ENCODE assay signal across 9 mouse cellular contexts in the genomic region with DNA sequence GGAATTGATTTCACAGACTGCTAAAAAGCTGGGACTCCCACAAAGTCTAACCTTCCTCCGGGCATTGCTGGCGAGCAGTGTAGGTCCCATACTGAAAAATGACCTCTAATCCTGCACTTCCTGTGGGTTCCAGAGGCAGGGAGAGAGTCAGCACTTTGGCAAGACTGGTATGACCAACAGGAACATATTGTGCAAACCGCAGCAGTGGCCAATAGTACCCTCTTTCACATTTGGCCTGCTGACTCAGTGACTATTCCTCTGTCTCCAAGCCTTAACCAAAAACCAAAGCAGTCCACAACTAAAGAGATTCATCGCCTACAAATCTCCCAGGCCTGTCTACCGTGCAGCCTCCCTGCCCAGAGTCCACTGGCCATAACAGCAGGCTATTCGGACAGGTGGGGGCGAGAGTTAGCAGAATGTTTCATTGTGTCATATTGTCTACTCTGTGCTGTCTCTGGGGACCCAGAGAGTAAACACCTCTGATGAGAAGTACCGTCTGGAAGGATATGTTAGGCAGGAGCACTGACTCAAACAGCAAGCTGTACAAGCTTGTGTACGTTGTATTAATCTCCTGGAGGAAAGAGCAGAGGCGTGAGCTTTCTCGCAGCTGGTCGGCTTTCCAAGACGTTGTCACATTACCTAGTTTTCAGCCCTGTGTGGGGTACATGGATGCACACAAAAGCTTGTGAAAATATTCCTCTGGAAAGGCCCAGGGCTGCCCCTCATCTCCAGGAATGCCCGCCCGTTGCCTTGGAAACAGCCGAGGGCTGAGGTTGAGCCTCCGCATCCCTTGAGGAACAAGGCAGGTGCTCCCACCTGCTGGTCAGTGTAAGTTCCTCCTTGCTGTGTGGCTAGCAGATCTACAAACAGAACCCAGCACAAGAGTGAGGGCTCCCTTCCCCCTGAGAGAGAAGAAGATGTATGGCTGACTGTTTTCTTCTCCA. TPM values are rescaled to one million over a fixed set of nuclear protein-coding genes. Genes with fewer than 3 reads are reported as not detected.
A peak's percentile ranks its signal among the peaks of the same experiment; 100 is the strongest.
DNase-seq lines count a peak whose midpoint lies in the region; ATAC-seq and TF ChIP-seq lines count a peak whose summit lies in the region.
"Had no signal": no experiment of that assay in that cellular context is flagged by ENCODE, and none has a peak within 500 bp of the region (broad histone marks: within the 10 kb centered on the region; RNA-seq: fewer than 3 reads in every experiment).

No protein-coding gene starts in this region.

- no peak overlapping the region for H3K4me3 ChIP-seq in intestine, embryonic 14.5 days (ENCODE audit: low read depth, low read length)
- H3K4me3 ChIP-seq in lung, embryonic 14.5 days (ENCODE audit: low read depth, low read length) = no peak overlapping the region

- H3K4me2 ChIP-seq in intestine, embryonic 14.5 days (ENCODE audit: low read length) = no peak overlapping the region
- no peak overlapping the region for H3K4me2 ChIP-seq in lung, embryonic 14.5 days

- H3K27ac ChIP-seq in intestine, embryonic 14.5 days (ENCODE audit: low read depth) = no peak overlapping the region
- no peak overlapping the region for H3K27ac ChIP-seq in lung, embryonic 14.5 days (ENCODE audit: low read depth)

- TF ChIP-seq CTCF in lung, embryonic 14.5 days (IDR thresholded peaks at IDR 0.05; ENCODE audit: low read depth) = peak; percentile 55

- H3K36me3 ChIP-seq in intestine, embryonic 14.5 days (ENCODE audit: control insufficient read depth, insufficient read depth, low read length) = no peaks in the 10 kb centered on the region
- 0 out of 2 replicates have a peak, but pooled peaks cover 2% of the 10 kb centered on the region for H3K36me3 ChIP-seq in lung, embryonic 14.5 days (ENCODE audit: insufficient read depth)

- no peaks in the 10 kb centered on the region for H3K27me3 ChIP-seq in intestine, embryonic 14.5 days (replicated peaks; ENCODE audit: control insufficient read depth, insufficient read depth, low read length)
- no peaks in the 10 kb centered on the region for H3K27me3 ChIP-seq in lung, embryonic 14.5 days (ENCODE audit: insufficient read depth, low read length)

- H3K4me1 ChIP-seq in intestine, embryonic 14.5 days (replicated peaks; ENCODE audit: control insufficient read depth, insufficient read depth, low read length) = peaks cover 11% of the 10 kb centered on the region
- no peaks in the 10 kb centered on the region for H3K4me1 ChIP-seq in lung, embryonic 14.5 days (ENCODE audit: insufficient read depth)

- no peak overlapping the region for H3K9ac ChIP-seq in intestine, embryonic 14.5 days (ENCODE audit: low read length)
- H3K9ac ChIP-seq in lung, embryonic 14.5 days = no peak overlapping the region; the same call in 1 of the 2 replicates

- WGBS in intestine, embryonic 14.5 days = 39% methylated on average over 17 of the region's 17 CpGs
- WGBS in lung, embryonic 14.5 days = 50% methylated on average over 17 of the region's 17 CpGs

- ATAC-seq in cerebellum, adult (ENCODE audit: insufficient number of reproducible peaks, low FRiP score, low TSS enrichment) = no peak
- peak; percentile 42; the same call in 1 of the 2 replicates for ATAC-seq in intestine, embryonic 14.5 days (replicated peaks; ENCODE audit: low FRiP score, low TSS enrichment, low read depth)
- ATAC-seq in lung, embryonic 14.5 days (ENCODE audit: insufficient read depth) = peak; percentile 40; the same call in 1 of the 2 replicates
- ATAC-seq in erythroblast, adult 5-6 weeks (replicated peaks; ENCODE audit: low FRiP score, poor library complexity, severe bottlenecking) = no peak

- DNase-seq in cerebellum, adult 18-20 months = peak; percentile 31 to 47
- DNase-seq in 3T3-L1 (ENCODE audit: low read depth, low spot score) = peak; percentile 95
- DNase-seq in embryo, embryonic 10.5 days (ENCODE audit: low spot score) = peak; percentile 52
- DNase-seq in intestine, embryonic 14.5 days (ENCODE audit: low spot score) = peak; percentile 50
- peak; percentile 62 for DNase-seq in lung, embryonic 14.5 days
- DNase-seq in right cerebral cortex, postnatal 25 days = peak; percentile 52

- no peaks in the 10 kb centered on the region for H3K9me3 ChIP-seq in intestine, embryonic 14.5 days (ENCODE audit: control insufficient read depth, low read length)
- no peaks in the 10 kb centered on the region for H3K9me3 ChIP-seq in lung, embryonic 14.5 days (ENCODE audit: low read depth, low read length)

RNA-seq across cellular contexts. Expression of gene Gja10, which starts 32.3 kb away (rescaled TPM):
- 0.09 TPM in 1 of 2 replicates, not detected in the other for polyA plus RNA-seq in intestine, embryonic 14.5 days (2014; fragmentation: Nextera tagmentation; extraction: Ambion mirVana)
- 0.09 TPM in 1 of 2 replicates, not detected in the other for polyA plus RNA-seq in lung, embryonic 14.5 days (2014; fragmentation: Nextera tagmentation; extraction: Ambion mirVana)
- 2.1 TPM in 1 of 2 replicates, not detected in the other for total RNA-seq in erythroblast, adult 5-6 weeks (2015; ENCODE audit: low replicate concordance)
- not detected in 2 replicates for total RNA-seq in erythroblast, adult 5-6 weeks (2017; ENCODE audit: low replicate concordance)
- polyA plus RNA-seq: heart, embryonic 16.5 days had no signal

RNA-seq across cellular contexts. Expression of gene Casp8ap2, which starts 45.0 kb away (rescaled TPM):
- 49.4 and 49.5 TPM in 2 replicates for polyA plus RNA-seq in intestine, embryonic 14.5 days (2014; fragmentation: Nextera tagmentation; extraction: Ambion mirVana)
- polyA plus RNA-seq in lung, embryonic 14.5 days (2014; fragmentation: Nextera tagmentation; extraction: Ambion mirVana) = 54.3 and 62.3 TPM in 2 replicates
- 19.0 and 19.6 TPM in 2 replicates for total RNA-seq in erythroblast, adult 5-6 weeks (2015; ENCODE audit: low replicate concordance)
- total RNA-seq in erythroblast, adult 5-6 weeks (2017; ENCODE audit: low replicate concordance) = 18.8 and 26.5 TPM in 2 replicates

Comparison
In these comparisons a context has a peak if more than half of its experiments do, and no peak if none do; other contexts are left out.
1. DNase-seq: peak in every context shown above with its lines; median percentile 95 in 3T3-L1; 62 in lung, embryonic 14.5 days; 52 in embryo, embryonic 10.5 days; 52 in right cerebral cortex, postnatal 25 days; 50 in intestine, embryonic 14.5 days; 39 in cerebellum, adult 18-20 months.
2. ATAC-seq: peak in intestine, embryonic 14.5 days (single experiment) and lung, embryonic 14.5 days (single experiment); none in cerebellum, adult (single experiment) and erythroblast, adult 5-6 weeks (single experiment).